Mouse (Mus musculus): Measurements from ENCODE around the gene Rhobtb3.
"Not testable (repeated sequence)": the region's sequence is repeated elsewhere in the genome, so short reads cannot be mapped to it uniquely, and the experiment has no call there.

Gene Rhobtb3

DNA sequence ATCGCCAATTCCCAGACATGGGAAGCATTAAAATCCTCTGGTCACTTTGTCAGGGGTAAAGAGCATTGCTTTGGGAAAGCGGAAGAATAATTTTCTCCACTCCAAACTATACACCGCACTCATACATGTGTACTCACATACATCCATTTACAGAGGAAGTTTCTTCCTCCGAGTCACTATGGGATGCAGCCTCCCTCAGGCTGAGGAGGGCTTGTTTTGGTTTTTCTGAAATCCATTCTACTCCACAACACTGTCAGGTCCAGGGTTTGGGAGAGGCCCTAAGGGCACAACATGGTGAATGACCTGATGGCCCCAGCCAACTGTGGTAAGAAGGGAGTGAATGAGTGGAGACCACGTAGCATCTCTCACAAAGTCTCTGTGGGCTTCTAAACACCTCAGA, 14.7 kb downstream of the Rhobtb3 start:
- DNase-seq (ENCODE audit: low read depth, low spot score) = not testable (repeated sequence)

DNA sequence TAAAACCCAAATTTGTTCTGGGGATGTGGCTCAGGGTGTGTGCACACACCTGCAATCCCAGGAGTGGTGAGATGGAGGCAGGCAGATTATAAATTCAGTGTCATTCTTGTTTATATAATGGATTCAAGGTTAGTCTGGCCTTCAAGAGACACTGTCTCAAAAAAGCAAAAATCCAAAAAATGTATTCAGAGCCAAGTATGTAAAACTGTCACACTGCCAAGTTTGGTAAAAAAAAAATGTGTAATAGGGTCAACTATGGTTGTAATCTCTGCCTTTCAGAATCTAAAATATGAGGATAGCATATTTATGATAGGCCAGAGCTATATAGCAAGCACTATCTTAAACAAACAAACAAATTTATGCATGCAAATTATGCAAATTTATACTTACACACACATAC, 15.8 kb downstream of the Rhobtb3 start:
- DNase-seq (ENCODE audit: low read depth, low spot score) = no peak

DNA sequence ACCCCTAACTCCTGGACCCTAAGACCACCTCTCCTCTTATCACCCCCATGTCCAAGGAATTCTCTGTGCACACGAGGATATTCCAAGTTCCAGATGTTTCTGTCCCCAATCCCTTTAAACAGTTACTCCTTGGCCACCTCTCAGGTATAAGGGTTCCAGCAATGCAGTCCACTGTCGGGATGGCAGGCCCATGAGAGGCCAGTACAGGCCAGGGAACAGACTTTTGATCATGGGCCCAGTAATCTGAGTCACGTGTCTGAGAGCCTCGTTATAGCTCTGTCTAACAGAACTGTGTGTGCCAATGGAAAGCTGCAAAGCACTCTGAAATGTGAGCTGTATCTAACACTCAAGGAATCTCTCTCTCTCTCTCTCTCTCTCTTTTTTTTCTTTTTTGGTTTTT, 29.6 kb downstream of the Rhobtb3 start:
- DNase-seq (ENCODE audit: low read depth, low spot score) = no peak

DNA sequence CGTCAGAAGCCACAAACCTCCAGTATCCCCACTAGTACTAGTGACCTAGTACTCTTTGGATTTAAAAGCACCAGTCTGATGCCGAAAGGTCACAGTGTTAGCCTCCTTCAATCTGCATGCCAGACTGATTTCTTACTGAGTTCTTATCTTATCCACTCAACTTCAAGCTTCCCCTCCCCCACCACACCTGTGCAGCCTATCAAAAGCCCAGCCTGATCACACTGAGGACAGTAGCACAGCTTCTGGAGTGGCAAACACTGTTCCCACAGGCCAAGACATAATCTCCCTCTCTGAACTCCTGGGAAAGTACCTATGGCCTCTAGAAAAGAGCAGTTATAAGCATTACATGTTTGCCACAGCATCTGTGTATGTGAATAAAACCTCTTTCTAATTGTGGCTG, 35.5 kb downstream of the Rhobtb3 start:
- no peak for DNase-seq (ENCODE audit: low read depth, low spot score)

DNA sequence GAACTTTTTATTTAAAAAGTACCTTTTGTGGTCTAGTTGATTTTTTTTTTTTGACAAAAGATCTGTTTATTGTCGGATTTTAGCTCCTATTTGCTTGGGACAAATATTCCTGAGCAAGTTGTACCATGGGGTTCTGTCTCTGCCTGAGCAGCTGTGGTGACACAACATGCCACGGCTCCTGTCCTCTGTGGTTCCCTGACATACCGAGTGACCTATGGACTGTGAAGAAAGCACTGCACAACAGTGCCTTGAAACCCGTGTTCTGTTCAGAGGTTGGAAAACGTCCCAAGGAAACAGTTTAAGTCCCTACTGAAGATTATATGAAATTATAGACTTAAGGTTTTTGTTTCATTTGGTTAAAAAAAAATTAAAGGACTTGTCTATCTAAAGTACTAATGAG, 36.6 kb downstream of the Rhobtb3 start:
- no peak for DNase-seq (ENCODE audit: low read depth, low spot score)

DNA sequence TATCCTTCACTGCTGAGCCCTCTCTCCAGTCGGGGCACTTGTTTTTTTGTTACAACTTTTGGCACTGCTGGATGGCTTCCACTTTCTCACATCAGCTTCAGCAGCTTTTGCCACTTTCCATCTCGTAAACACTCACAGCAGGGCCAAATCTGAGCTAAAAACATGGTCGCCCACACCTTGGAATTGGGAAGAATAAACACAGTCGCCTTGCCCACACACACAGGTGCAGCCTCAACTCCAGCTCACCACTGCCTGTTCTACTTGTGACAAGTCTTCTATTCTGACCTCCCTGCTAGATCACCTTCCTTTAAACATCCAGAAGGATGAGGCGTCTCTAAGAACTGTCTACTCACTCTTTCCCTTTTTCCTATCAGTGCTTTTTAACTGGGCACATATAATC, 39.1 kb downstream of the Rhobtb3 start:
- DNase-seq (ENCODE audit: low read depth, low spot score) = no peak

DNA sequence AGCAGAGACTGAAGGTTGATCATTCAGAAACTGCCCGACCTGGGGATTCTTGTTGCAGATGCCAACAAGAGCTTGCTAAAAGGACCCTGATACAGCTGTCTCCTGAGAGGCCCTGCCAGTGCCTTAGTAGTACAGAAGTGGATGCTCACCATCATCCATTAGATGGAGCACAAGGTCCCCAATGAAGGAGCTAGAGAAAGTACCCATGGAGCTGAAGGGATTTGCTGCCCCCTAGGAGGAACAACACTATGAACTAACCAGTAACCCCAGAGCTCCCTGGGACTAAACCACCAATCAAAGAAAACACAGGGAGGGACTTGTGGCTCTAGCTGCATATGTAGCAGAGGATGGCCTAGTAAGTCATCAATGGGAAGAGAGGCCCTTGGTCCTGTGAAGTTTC, 42.8 kb downstream of the Rhobtb3 start:
- DNase-seq (ENCODE audit: low read depth, low spot score) = peak; percentile 19

DNA sequence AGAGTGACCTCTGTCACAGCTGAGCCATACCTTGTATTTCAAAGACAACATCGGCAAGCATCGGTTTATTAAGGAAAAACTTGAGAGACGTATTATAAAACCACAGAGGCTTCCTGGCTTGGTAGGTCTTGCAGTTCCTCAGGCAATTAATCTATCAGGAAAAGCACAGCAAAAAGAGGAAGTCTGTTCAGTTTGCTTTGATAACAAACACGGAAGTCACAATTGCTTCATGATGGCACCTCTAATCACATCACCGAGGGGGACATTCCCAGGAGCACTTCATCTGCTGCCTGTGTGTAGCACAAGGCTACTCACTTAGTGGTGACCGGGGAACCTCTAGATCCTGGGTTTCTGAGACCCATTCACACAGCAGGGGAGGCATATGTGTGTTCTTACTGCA, 50.8 kb downstream of the Rhobtb3 start:
- DNase-seq (ENCODE audit: low read depth, low spot score) = no peak

DNA sequence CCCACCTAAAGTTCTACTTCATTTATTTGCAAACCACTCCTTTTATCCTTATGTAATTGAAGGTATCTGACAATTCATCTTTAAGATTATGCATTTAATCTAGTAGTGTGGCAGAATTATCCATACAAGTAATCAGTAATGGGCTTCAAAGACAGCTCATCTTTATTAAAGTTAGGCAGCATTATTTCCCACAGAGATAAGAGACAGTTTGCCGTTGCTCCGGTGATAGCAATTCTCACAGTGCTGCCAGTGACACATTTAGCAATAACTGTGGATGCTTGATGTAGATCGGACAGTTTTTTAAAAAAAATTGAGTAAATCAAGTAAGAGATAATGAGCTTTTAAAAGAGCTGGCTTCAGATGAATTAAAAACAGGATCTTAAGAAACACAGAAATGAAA, 51.4 kb downstream of the Rhobtb3 start:
- no peak for DNase-seq (ENCODE audit: low read depth, low spot score)

DNA sequence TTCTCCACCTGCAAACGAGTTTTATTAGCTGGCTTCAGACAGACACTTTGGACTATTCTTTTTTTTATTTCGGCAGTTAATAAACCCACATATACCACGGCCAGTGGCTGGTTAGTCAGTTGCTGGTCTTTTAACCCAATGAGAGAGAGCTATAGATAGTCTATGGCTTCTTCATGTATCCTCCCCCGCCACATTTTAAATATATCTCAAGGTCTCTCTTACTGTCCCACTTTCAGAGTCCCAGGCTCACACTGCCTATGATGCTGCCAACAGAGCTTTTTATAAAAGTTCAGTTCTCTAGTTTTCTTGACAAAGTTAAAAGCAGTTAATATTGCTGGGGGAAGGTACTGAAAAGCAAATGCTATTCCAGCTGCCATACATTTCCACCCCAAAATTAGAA, 51.9 kb downstream of the Rhobtb3 start:
- no peak for DNase-seq (ENCODE audit: low read depth, low spot score)

DNA sequence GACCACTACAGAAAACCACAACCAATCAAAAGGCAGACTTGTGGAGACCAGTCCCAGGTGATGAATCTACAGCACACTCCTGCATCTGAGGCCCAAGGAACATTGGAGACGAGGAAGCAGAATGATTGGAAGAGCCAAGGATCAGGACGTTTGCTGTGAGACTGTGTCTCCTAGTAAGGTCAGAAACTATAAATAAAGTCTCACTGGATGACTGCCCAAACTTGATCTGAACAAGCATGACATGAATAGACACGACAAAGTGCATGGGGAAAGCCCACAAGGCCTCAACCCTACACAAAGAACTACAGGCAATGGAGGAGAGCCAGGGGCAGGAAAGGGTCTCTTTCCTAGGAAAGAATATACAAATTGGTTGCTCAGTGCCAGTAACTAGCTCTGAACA, 59.9 kb downstream of the Rhobtb3 start:
- DNase-seq (ENCODE audit: low read depth, low spot score) = no peak

DNA sequence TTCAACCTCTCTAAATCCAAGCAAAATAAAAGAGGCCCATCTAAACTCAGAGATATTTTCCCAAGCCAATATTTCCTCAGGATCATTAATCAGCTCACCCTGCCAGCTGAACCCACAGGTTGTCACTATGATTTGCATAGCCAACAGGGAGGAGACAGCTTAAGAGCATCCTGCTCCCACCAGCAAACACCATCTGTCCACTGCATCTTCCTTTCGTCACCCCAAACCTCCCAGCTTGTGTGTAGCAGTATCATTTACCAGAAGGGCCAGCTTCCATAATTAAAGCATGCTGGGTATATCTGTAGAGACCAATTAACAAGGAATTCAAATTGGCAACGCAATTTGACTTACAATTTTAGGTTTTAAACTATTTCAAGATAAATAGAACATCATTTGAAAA, 63.2 kb downstream of the Rhobtb3 start:
- DNase-seq (ENCODE audit: low read depth, low spot score) = no peak

DNA sequence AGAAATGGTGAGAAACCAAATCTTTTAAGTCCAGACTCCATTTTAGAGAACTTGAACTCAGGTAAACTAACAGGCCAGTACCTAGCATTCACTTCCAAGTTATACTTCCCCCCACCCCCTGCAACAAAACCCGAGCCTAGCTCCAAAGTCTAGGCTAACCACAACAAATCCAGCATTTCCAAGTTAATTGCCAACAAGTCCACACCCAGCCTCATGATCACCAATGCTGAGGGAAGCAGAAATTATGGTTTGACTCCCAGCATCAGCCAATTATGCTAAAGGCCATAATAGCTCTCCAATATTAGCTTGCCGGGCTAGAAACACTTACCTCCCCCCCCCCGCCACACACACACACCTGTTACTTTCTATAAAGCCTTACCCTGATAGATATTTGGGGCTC, 64.0 kb downstream of the Rhobtb3 start:
- no peak for DNase-seq (ENCODE audit: low read depth, low spot score)

DNA sequence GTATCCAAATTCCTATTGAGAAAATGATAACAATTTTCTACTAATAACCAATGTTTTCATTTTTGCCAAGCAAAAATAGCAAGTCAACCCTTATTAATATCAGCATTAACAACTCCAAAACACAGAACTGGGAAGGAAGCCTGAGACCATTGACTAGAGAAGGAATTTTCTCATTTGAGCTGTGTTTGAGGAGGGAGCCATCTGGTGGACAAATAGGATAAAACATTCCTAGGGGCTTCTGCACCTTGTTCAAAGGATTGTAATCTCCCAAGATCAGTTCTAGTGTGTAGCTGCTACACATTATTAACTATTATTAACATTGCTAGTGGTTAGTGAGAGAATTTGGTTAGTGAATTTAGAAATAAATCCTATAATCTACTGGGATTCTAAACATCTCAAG, 65.8 kb downstream of the Rhobtb3 start:
- DNase-seq (ENCODE audit: low read depth, low spot score) = peak; percentile 65

DNA sequence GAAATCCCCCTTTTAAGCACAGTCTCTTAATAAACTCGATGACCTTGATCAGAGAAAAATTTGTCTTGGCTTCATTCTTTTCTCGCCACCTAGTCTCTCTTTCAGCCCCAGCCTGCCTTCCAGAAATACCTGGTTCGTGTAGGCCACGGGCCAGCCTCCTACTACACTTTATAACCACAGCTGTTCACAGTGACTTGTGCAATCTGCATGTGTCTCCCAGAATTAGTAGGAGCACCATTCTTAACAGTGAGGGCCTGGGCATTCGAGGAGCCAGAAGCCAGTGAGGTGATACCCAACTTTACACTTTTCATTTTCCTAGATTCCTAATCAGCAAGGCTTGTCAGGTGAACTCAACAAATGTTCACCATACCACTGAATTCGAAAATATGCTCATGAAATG, 67.1 kb downstream of the Rhobtb3 start:
- DNase-seq (ENCODE audit: low read depth, low spot score) = no peak

DNA sequence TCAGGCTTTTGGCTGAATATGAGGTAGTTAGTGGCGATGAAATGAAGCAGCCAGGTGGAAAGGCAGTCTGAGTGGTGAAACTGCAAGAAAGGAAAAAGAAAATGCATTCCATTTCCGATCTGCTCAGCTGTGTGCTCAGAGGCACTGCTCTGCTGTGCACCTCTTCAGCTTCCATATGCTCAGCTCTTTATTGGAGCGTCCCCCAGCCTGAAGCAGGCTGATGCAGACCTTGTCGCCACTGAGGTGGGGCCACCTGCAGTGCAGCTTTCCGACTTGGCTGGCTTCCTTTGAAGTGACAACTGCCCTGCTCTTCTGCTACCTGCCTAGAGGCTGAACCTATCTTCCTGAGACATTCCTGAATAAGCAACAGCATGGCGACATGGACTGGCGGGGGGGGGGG, 67.5 kb downstream of the Rhobtb3 start:
- peak; percentile 20 for DNase-seq (ENCODE audit: low read depth, low spot score)

DNA sequence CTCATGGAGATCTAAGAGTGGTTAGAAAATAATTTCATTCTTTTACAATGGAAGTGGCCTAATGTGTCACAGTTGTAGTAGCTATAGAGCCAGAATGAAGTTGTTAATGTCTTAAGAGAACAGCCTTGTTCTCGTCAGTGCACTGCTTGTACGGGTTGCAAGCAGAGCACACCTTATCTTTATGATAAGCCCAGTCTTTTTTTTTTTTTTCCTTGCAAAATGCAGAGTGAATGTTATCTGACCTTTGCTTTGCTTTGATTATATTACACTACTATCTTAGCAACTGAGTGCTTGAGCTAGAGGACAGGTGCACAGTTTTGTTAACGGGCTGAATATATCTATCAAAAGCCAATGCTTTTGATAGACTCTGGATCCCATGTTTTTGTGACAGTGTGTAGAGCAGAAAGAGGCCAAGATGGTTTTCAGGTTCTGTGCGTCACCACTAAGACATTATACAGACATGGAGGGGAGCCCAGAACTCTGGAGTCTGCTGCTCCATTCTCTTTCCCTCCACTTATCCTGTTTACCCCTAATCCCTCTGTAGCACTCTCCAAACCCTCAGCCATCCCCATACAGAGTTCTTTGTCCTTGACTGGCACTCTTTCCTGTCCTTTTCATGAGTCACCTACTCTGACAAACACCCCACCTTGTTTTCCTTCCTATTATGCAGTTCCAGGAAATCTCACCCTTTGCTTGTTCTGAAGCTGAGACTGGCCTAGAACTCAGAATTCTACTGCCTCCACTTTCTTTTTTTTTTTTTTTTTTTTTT, 68.9 kb downstream of the Rhobtb3 start:
- DNase-seq (ENCODE audit: low read depth, low spot score) = peak; percentile 20

DNA sequence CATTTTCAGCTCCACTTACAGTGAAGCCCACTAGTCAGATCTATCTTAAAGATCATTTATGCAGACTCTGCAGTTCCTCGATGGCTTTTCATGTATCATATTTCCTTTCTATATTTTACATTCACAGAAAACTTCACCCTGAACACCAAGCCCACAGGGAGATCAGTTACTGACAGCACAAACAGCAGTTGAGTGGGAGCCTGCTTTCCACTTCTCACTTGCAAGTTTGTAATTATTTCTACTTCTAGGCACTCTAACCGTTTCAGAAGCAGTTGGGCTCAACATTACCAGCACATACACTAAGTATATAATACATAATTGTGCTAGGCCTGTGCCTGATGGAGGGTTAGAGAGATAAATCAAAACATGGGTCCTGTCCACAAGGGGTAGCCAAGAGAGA, 75.8 kb downstream of the Rhobtb3 start:
- DNase-seq (ENCODE audit: low read depth, low spot score) = no peak

DNA sequence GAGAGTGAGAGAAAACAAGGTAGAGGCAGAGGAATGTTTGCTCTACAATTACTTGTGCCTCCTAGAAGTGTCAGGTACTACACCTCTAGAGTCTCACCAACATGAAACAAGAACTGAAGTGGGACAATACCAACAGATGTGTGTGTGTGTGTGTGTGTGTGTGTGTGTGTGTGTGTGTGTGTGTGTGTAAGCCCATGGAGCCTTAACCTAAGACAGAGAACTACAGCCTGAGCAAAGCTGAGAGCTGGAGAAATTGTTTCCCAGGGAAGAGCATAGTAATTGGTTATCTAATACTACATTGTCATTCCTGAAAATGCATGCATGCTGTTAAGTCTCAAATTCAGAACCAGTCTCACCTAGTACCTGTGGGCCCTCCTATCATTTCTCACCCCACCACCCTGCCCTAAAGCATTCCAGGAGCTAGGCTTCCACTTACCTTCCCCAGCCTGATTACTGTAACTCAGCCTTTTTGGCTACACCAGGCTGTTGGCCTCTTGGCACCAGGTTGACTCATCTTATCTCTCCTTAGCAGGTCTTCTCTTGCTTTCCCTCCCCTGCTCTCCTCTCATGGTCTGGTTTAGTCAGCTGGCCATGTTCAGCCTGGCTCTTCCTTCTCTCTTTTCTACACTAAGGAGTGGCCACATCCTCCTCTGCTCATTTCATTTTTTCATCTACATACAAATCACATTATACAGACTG, 78.1 kb downstream of the Rhobtb3 start:
- DNase-seq (ENCODE audit: low read depth, low spot score) = no peak

DNA sequence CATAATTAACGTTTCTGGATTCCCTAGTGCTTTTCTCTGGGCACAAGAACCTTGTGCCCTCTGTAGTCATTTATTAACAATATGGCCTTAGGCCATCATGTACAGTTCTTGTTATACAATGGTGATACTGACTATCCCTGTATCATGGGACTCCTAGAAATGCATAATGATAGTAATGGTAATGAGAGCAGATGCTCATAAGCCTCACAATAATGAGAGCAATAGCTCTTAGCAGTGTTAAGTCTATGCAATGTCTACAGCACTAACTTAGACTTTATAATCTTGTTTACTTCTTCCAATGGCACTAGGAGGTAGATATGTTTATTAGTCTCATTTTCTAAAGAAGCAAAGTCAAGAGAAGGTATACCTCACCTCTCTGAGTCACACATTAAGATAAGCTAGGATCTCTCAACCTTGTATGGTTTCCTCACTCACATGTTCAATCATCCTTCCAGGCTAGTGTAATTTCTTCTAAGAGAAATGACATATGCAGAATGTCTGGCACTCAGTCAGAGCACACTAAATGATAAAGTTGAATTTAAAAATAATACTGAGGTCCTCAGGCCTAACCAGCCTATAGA, 84.4 kb downstream of the Rhobtb3 start:
- DNase-seq (ENCODE audit: low read depth, low spot score) = no peak

DNA sequence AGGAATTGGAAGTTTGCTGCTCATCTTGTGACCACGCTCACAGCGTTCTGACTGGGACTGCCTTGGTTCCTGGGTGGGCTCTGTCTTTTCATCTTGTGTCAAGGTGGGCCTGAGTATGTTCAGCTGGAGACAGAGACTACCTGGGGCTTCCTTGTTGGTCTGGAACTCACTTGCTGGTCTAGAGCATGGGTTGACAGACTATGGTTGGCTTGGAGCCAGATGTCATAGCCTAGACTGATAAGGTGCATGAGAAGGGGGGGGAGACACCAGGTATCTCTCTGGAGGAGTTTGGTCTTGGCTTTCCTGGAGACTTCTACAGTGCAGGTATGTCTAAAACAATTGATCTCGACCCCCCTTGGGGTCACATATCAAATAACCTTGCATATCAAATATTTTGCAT, 90.6 kb downstream of the Rhobtb3 start:
- DNase-seq (ENCODE audit: low read depth, low spot score) = no peak

DNA sequence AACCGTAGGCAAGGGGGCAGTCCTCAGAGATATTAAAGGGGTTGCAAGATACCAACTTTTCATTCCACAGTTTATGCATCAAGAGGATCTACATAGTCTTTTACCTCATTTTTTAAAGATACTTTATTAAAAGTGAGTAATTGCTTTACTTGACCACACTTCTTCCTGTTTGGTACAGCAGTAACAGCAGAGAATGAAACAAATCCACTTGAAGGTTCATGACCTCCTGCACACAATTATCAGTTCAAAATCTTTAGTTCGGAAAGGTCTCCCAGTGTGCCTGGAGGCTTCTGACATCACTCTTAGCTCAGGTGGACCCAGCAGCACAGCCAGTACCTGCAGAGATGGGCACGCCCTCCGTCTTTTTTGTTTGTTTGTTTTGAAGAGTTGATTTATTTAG, 91.7 kb downstream of the Rhobtb3 start:
- DNase-seq (ENCODE audit: low read depth, low spot score) = no peak

DNA sequence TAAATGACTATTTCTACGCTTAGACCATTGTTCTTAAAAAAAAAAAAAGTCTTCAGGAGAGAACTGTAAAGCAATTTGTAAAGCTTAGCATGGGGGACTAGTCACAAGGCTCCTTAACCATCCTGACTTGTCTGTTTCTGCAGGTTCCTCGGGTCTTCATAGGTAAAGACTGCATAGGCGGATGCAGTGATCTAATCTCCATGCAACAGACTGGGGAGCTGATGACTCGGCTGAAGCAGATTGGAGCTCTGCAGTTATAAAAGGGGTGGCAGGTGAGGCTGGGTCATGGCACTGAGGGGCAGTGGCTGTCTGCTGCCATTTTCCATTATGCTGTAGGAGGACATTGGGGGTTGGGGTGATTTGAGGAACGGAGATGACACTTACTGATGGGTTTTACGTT, 96.7 kb downstream of the Rhobtb3 start:
- DNase-seq (ENCODE audit: low read depth, low spot score) = no peak

Data from ES-CJ7 (cell line).